ENCODE assay signal across 13 mouse cellular contexts in genomic region chr5:123821264-123821571, GRCm38 (mm10). TPM values are rescaled to one million over a fixed set of nuclear protein-coding genes. Genes with fewer than 3 reads are reported as not detected.
"Had no signal": no experiment of that assay in that cellular context is flagged by ENCODE, and none has a peak within 500 bp of the region (broad histone marks: within the 10 kb centered on the region; RNA-seq: fewer than 3 reads in every experiment).

No protein-coding gene starts in this region.

- H3K9me3 ChIP-seq: midbrain, embryonic 10.5 days; midbrain, embryonic 12.5 days; neural tube, embryonic 12.5 days; stomach, embryonic 15.5 days had no signal

- DNase-seq: midbrain, embryonic 14.5 days; right cerebral cortex, postnatal 14 days; thymus, adult 2 months had no signal

- H3K27ac ChIP-seq: midbrain, embryonic 10.5 days; midbrain, embryonic 12.5 days; neural tube, embryonic 12.5 days; stomach, embryonic 15.5 days; stomach, postnatal 0 days had no signal

- ATAC-seq: midbrain, embryonic 16.5 days had no signal

- H3K4me3 ChIP-seq: midbrain, embryonic 10.5 days; midbrain, embryonic 12.5 days; neural tube, embryonic 12.5 days; stomach, embryonic 15.5 days had no signal

- H3K4me2 ChIP-seq: lung, embryonic 14.5 days; midbrain, embryonic 12.5 days; neural tube, embryonic 12.5 days; stomach, embryonic 15.5 days had no signal

- H3K27me3 ChIP-seq: midbrain, embryonic 12.5 days; neural tube, embryonic 12.5 days; stomach, embryonic 15.5 days had no signal

- H3K4me1 ChIP-seq: midbrain, embryonic 10.5 days; midbrain, embryonic 12.5 days; neural tube, embryonic 12.5 days; stomach, embryonic 15.5 days had no signal

- H3K9ac ChIP-seq: lung, embryonic 14.5 days; midbrain, embryonic 12.5 days; neural tube, embryonic 12.5 days; stomach, embryonic 15.5 days had no signal

RNA-seq across cellular contexts. Expression of gene Hcar2, which starts 44.1 kb away (rescaled TPM):
- total RNA-seq: megakaryocyte-erythroid progenitor cell, adult 5-6 weeks had no signal
- polyA plus RNA-seq: lung, embryonic 14.5 days; midbrain, embryonic 10.5 days; midbrain, embryonic 12.5 days; midbrain, embryonic 16.5 days; neural tube, embryonic 12.5 days; neural tube, embryonic 14.5 days had no signal

RNA-seq across cellular contexts. Expression of gene Hcar1, which starts 58.6 kb away (rescaled TPM):
- total RNA-seq: megakaryocyte-erythroid progenitor cell, adult 5-6 weeks; neutrophil, adult 5-6 weeks had no signal
- polyA plus RNA-seq: midbrain, embryonic 10.5 days; neural tube, embryonic 12.5 days had no signal
